ENCODE assay signal across 8 mouse cellular contexts in genomic region chr5:36948831-36949230, GRCm38 (mm10). TPM values are rescaled to one million over a fixed set of nuclear protein-coding genes. Genes with fewer than 3 reads are reported as not detected.
DNase-seq lines count a peak whose midpoint lies in the region; ATAC-seq and TF ChIP-seq lines count a peak whose summit lies in the region.

No protein-coding gene starts in this region.

- H3K36me3 ChIP-seq in kidney, embryonic 14.5 days (ENCODE audit: control insufficient read depth, insufficient read depth, low read length): no peaks in the 10 kb centered on the region
- no peaks in the 10 kb centered on the region for H3K36me3 ChIP-seq in forebrain, embryonic 16.5 days (ENCODE audit: control insufficient read depth, insufficient read depth)
- H3K36me3 ChIP-seq in intestine, embryonic 14.5 days (ENCODE audit: control insufficient read depth, insufficient read depth, low read length): no peaks in the 10 kb centered on the region
- no peaks in the 10 kb centered on the region for H3K36me3 ChIP-seq in liver, adult 2 months (ENCODE audit: control insufficient read depth, insufficient read depth, low read length)
- no peaks in the 10 kb centered on the region for H3K36me3 ChIP-seq in neural tube, embryonic 12.5 days

- peak; percentile 93 for TF ChIP-seq CTCF in liver, adult 2 months (IDR thresholded peaks at IDR 0.05; ENCODE audit: low read depth, low read length)

- no peak overlapping the region for H3K4me3 ChIP-seq in kidney, embryonic 14.5 days (ENCODE audit: low read length)
- H3K4me3 ChIP-seq in forebrain, embryonic 16.5 days (replicated peaks; ENCODE audit: low read length): no peak overlapping the region
- no peak overlapping the region for H3K4me3 ChIP-seq in intestine, embryonic 14.5 days (ENCODE audit: low read depth, low read length)
- no peak overlapping the region for H3K4me3 ChIP-seq in liver, adult 2 months (ENCODE audit: insufficient read depth, low read depth, low read length)
- no peak overlapping the region for H3K4me3 ChIP-seq in neural tube, embryonic 12.5 days

- peak; percentile 77 for DNase-seq in kidney, adult 18-20 months
- peak; percentile 84 to 85 for DNase-seq in cerebellum, adult 18-20 months
- DNase-seq in intestine, embryonic 14.5 days (ENCODE audit: low spot score): peak; percentile 90
- DNase-seq in liver, adult 2 months (ENCODE audit: extremely low read depth, low read depth, low spot score): peak; percentile 20
- DNase-seq in telencephalon, adult 2 months (ENCODE audit: low read depth, low spot score): peak; percentile 49

- TF ChIP-seq POLR2A in liver, adult 2 months (IDR thresholded peaks at IDR 0.05; ENCODE audit: extremely low read depth, insufficient read depth, low read length): no peak

- H3K4me2 ChIP-seq in kidney, embryonic 14.5 days (replicated peaks; ENCODE audit: low read depth, low read length): no peak overlapping the region
- no peak overlapping the region for H3K4me2 ChIP-seq in forebrain, embryonic 16.5 days (ENCODE audit: low read length)
- H3K4me2 ChIP-seq in intestine, embryonic 14.5 days (ENCODE audit: low read length): no peak overlapping the region
- no peak overlapping the region for H3K4me2 ChIP-seq in neural tube, embryonic 12.5 days (replicated peaks)

- no peak overlapping the region for H3K27ac ChIP-seq in kidney, embryonic 14.5 days (ENCODE audit: low read depth, low read length)
- no peak overlapping the region for H3K27ac ChIP-seq in forebrain, embryonic 16.5 days (ENCODE audit: low read length)
- no peak overlapping the region for H3K27ac ChIP-seq in intestine, embryonic 14.5 days (ENCODE audit: low read depth)
- H3K27ac ChIP-seq in liver, adult 2 months (replicated peaks; ENCODE audit: insufficient read depth, low read depth, low read length): no peak overlapping the region
- no peak overlapping the region for H3K27ac ChIP-seq in neural tube, embryonic 12.5 days

- 12% methylated on average over 3 of the region's 3 CpGs for WGBS in kidney, embryonic 14.5 days
- WGBS in forebrain, embryonic 16.5 days: 11% methylated on average over 3 of the region's 3 CpGs
- WGBS in intestine, embryonic 14.5 days: 8% methylated on average over 3 of the region's 3 CpGs
- WGBS in liver, adult 2 months: 8% methylated on average over 3 of the region's 3 CpGs
- 18% methylated on average over 3 of the region's 3 CpGs for WGBS in neural tube, embryonic 12.5 days

- no peaks in the 10 kb centered on the region for H3K79me2 ChIP-seq in liver, adult 2 months (ENCODE audit: control insufficient read depth, insufficient read depth, low read length)

- no peaks in the 10 kb centered on the region for H3K27me3 ChIP-seq in kidney, embryonic 14.5 days (ENCODE audit: control insufficient read depth, insufficient read depth, low read length)
- peaks cover 5% of the 10 kb centered on the region; the same call in 1 of the 2 replicates for H3K27me3 ChIP-seq in forebrain, embryonic 16.5 days (replicated peaks; ENCODE audit: control insufficient read depth, insufficient read depth, low read length)
- H3K27me3 ChIP-seq in intestine, embryonic 14.5 days (replicated peaks; ENCODE audit: control insufficient read depth, insufficient read depth, low read length): no peaks in the 10 kb centered on the region
- H3K27me3 ChIP-seq in liver, adult 2 months (ENCODE audit: control insufficient read depth, insufficient read depth, low read length): no peaks in the 10 kb centered on the region
- H3K27me3 ChIP-seq in neural tube, embryonic 12.5 days (replicated peaks): 0 out of 2 replicates have a peak, but pooled peaks cover 3% of the 10 kb centered on the region

- H3K4me1 ChIP-seq in kidney, embryonic 14.5 days (ENCODE audit: control insufficient read depth, insufficient read depth, low read length): 0 out of 2 replicates have a peak, but pooled peaks cover 8% of the 10 kb centered on the region
- peaks cover 21% of the 10 kb centered on the region for H3K4me1 ChIP-seq in forebrain, embryonic 16.5 days (replicated peaks; ENCODE audit: control insufficient read depth, insufficient read depth, low read length)
- H3K4me1 ChIP-seq in intestine, embryonic 14.5 days (replicated peaks; ENCODE audit: control insufficient read depth, insufficient read depth, low read length): no peaks in the 10 kb centered on the region
- no peaks in the 10 kb centered on the region for H3K4me1 ChIP-seq in liver, adult 2 months (ENCODE audit: control insufficient read depth, insufficient read depth, low read length)
- H3K4me1 ChIP-seq in neural tube, embryonic 12.5 days: peaks cover 5% of the 10 kb centered on the region

- ATAC-seq in kidney, embryonic 14.5 days (ENCODE audit: low FRiP score, low TSS enrichment): no peak
- peak; percentile 45 for ATAC-seq in forebrain, embryonic 16.5 days
- peak; percentile 57; the same call in 1 of the 2 replicates for ATAC-seq in intestine, embryonic 14.5 days (replicated peaks; ENCODE audit: low FRiP score, low TSS enrichment, low read depth)
- peak; percentile 61; the same call in 1 of the 2 replicates for ATAC-seq in neural tube, embryonic 12.5 days (ENCODE audit: low FRiP score, low read depth)

- H3K9me3 ChIP-seq in kidney, embryonic 14.5 days (ENCODE audit: control insufficient read depth, low read length): no peaks in the 10 kb centered on the region
- no peaks in the 10 kb centered on the region for H3K9me3 ChIP-seq in forebrain, embryonic 16.5 days (ENCODE audit: control insufficient read depth, low read length)
- H3K9me3 ChIP-seq in intestine, embryonic 14.5 days (ENCODE audit: control insufficient read depth, low read length): no peaks in the 10 kb centered on the region
- H3K9me3 ChIP-seq in neural tube, embryonic 12.5 days: no peaks in the 10 kb centered on the region

- no peak overlapping the region for H3K9ac ChIP-seq in kidney, embryonic 14.5 days (ENCODE audit: low read depth, low read length)
- no peak overlapping the region for H3K9ac ChIP-seq in forebrain, embryonic 16.5 days (replicated peaks; ENCODE audit: low read depth, low read length)
- H3K9ac ChIP-seq in intestine, embryonic 14.5 days (ENCODE audit: low read length): no peak overlapping the region
- H3K9ac ChIP-seq in liver, adult 2 months (ENCODE audit: low read depth, low read length): no peak overlapping the region
- H3K9ac ChIP-seq in neural tube, embryonic 12.5 days: no peak overlapping the region

RNA-seq across cellular contexts. Expression of gene Wfs1, which starts 40.2 kb away (rescaled TPM):
- polyA plus RNA-seq in kidney, embryonic 14.5 days (2014; fragmentation: Nextera tagmentation; extraction: Ambion mirVana): 12.9 and 20.9 TPM in 2 replicates
- polyA plus RNA-seq in forebrain, embryonic 16.5 days (2015; fragmentation: Nextera tagmentation; extraction: Ambion mirVana): 8.5 and 10.7 TPM in 2 replicates
- 13.3 and 13.6 TPM in 2 replicates for polyA plus RNA-seq in intestine, embryonic 14.5 days (2014; fragmentation: Nextera tagmentation; extraction: Ambion mirVana)
- 2.1 and 2.2 TPM in 2 replicates for total RNA-seq in liver, adult 2 months (2014; rRNA removed)
- polyA plus RNA-seq in liver, adult 2 months (2012; rRNA removed): 7.4 and 8.8 TPM in 2 replicates
- polyA plus RNA-seq in neural tube, embryonic 12.5 days (2016; fragmentation: Nextera tagmentation; extraction: Ambion mirVana): 8.6 and 8.9 TPM in 2 replicates

Comparison
In these comparisons a context has a peak if more than half of its experiments do, and no peak if none do; other contexts are left out.
1. DNase-seq: peak in every context shown above with its lines; median percentile 90 in intestine, embryonic 14.5 days; 84 in cerebellum, adult 18-20 months; 77 in kidney, adult 18-20 months; 49 in telencephalon, adult 2 months; 20 in liver, adult 2 months.